Mouse (Mus musculus) brain, embryonic 14.5 days (tissue): ENCODE measurements around the gene Ackr1. TPM values are rescaled to one million over a fixed set of nuclear protein-coding genes. Genes with fewer than 3 reads are reported as not detected.
A peak's percentile ranks its signal among the peaks of the same experiment; 100 is the strongest.

ENCODE experiments used
- DNase-seq: peaks from one replicate; pipeline ENCODE4 v3.0.0-alpha.2; 2011; ENCODE audit warnings: low read depth
- CTCF ChIP-seq: fragments of 200-500 bp; IDR thresholded peaks from 2 replicates; pipeline ENCODE4 v1.5.1; 2012; ENCODE audit warnings: inconsistent platforms, mild to moderate bottlenecking, moderate library complexity, borderline replicate concordance; ENCODE audit not compliant: insufficient read depth, insufficient read length; ENCODE audit errors: extremely low read depth
- POLR2A ChIP-seq: fragments of 200-500 bp; IDR thresholded peaks from 2 replicates; pipeline ENCODE4 v1.6.1; 2012; ENCODE audit warnings: mild to moderate bottlenecking, inconsistent platforms, borderline replicate concordance; ENCODE audit not compliant: poor library complexity, insufficient read depth, insufficient read length, severe bottlenecking; ENCODE audit errors: extremely low read depth
- polyA plus RNA-seq: library from polyadenylated mRNA; depleted of rRNA; stranded (reverse); fragments of >200 nt; gene quantifications from 2 replicates; pipeline ENCODE4 v1.2.3, GENCODE M21; 2012

Gene Ackr1
- polyA plus RNA-seq, 1 experiment: 106 TPM

DNA sequence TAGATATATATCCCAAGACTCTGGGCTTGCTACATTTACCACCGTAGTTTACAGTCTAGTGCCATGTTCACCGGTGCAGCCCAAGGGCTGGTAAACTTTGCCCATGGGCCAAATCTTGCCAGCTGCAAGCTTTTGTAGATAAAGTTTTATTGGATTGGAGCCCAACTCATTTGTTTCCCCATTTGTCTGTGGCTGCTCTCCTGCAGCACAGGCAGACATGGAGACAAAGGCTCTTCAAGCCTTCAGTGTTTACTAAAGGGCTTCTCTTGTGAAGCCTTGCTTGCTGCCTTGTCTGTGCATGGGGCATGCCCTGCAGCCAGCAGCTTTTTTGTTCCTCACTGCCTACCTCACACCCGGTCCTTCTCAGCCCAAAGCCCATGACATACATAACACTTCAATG lies 10.4 kb upstream of the Ackr1 start:
- peak; percentile 76 for DNase-seq
- no peak for TF ChIP-seq CTCF
- no peak for TF ChIP-seq POLR2A

DNA sequence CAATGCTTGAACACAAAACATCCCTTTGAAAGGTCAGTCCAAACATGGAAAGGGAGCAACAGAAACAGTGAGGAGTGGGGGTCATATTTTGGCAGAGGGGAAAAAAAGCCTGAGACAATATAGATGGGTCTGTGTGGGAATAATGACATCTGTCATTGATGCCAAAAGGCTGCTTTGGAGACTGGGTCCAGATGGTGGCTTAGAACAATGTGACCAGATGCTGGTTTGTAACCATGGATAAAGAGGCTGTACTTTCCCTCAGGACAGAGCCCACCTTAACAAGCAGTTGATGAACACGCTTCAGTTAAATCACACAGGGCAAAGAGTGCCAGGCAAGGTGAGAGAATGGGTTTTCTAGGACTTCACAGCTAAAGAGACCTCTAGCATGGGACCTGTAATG lies 8.9 kb upstream of the Ackr1 start:
- peak; percentile 72 for DNase-seq
- TF ChIP-seq POLR2A (no peak), CTCF (no peak)

DNA sequence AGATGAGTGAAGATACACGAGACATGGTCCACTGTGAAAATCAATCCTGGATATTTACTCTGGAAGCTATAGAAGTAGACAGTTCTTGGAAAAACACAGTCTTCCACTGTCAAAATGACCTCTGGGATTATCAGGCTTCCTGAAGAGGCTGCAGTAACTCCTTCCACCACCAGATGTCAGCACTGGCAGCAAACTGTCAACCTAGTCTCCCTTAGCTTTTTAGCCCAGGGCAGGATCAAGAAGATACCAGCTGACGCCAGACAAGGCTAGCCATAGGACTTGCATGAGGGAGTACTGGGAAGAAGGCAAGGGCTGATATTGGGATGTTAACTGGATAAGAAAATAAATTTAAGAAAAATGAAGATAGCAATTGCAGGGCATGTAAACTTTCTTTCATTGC lies 6.0 kb upstream of the Ackr1 start:
- peak; percentile 86 for DNase-seq
- TF ChIP-seq CTCF (peak; percentile 88; the same call in 1 of the 2 replicates), POLR2A (no peak)

GRCm38 (mm10) chr1:173337008-173337407 lies 3.5 kb upstream of the Ackr1 start:
- no peak for TF ChIP-seq POLR2A
- TF ChIP-seq CTCF: no peak
- DNase-seq: no peak

DNA sequence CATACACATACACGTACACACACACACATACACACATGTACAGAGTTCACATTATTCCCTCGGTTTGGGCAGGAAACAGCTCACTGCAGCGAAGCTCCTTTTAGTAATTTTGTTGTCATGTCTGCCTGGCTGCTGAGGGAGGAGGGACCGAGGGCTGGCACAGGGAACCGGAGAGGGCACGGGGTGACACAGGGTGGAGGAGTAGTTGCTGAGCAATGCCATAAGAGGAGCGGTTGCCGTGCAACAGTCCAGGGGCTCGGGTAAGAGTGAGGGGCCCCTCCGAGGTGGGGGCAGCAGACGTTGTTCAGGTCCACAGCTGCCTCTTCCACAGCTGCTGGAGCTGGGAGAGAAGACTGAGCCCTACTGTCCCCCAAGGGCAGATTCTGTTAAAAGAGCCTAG lies 2.4 kb upstream of the Ackr1 start:
- no peak for DNase-seq
- no peak for TF ChIP-seq POLR2A
- no peak for TF ChIP-seq CTCF

DNA sequence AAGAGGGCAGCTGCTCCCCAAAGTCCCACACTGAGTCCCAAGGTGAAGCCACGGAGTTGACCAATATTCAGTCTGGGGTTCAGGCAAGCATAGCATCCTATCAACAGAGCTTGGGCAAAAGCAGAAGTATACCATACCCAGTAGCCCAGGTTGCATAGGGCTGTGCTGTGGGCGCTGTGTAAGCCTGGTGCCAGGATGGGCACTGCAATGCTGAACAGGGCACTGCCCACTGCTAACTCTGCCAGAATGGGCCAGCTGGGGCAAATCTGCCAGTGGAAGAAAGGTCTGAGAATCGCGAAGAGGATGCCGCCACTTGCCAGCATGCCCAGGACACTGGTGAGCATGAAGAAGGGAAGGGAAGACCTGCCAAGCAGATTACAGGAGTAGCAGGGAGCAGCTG lies 1.1 kb downstream of the Ackr1 start:
- TF ChIP-seq POLR2A (no peak), CTCF (no peak)
- no peak for DNase-seq

- peak; percentile 70 for DNase-seq
- TF ChIP-seq POLR2A (no peak), CTCF (no peak)
These were observed 3.8 kb downstream of the Ackr1 start for GRCm38 (mm10) chr1:173329743-173330142.

DNA sequence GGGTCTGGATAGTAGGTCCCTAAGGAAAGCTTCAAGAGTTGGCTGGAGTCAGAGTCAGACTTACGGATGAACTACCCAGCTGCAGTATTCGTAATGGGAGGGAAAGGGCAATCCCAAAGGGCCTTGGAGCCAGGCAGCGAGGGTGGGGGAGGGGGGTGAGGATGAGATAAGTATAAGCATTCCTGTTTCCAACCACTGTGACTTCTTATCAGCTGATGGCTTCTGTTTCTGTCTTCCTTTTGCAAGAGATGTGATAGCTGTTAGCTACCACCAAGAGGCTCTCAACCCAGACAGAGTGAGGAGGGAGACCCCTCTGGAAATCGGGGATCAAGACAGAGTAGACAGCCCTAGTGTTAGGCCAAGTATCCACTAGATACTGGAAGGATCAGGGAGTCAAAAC lies 4.4 kb downstream of the Ackr1 start:
- TF ChIP-seq POLR2A (no peak), CTCF (no peak)

DNA sequence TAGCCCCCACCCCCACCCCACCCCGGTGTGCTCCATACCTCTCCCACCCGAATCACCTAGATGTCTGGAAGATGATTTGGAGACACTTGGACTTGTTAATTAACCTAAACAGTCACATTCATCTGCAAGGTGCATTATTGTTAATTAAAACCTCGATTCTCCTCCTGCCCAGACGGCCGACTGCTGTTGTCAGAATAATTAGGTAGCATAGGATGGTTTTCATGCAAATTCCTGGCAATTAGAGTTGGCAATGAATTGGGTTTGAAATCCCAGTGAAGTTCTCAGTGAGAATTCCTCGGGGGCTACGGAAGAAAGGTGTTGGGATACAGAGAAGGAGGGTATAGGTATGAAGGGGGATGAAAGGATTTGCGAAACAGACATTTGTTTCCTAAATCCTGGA lies 5.1 kb downstream of the Ackr1 start:
- TF ChIP-seq CTCF (no peak), POLR2A (no peak)
- peak; percentile 83 for DNase-seq

More for the DNA sequence above, 4.4 kb downstream of the Ackr1 start:
- DNase-seq: no peak

GRCm38 (mm10) chr1:173326552-173326951 lies 7.0 kb downstream of the Ackr1 start:
- DNase-seq: no peak

DNA sequence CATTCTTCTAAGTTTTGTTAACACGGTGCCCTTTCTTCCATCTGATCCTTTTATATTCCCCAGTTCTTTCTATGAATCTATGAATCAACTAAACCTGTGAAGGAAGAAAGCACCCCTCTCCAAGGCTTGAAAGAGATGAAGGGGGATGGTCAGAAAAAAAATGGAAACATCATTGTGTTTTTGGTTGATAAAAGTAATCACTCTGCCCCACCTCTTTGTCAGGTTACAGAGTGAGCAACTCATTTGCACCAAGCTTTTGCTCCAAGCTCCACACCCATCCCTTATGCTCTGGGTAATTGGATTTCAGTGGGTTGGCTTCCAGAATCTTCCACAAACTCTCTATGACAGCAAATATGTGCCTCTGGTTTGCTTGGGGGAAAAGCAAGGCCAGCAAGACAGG lies 8.2 kb downstream of the Ackr1 start:
- no peak for TF ChIP-seq POLR2A
- TF ChIP-seq CTCF: no peak
- no peak for DNase-seq

More at GRCm38 (mm10) chr1:173326552-173326951, 7.0 kb downstream of the Ackr1 start:
- TF ChIP-seq POLR2A (no peak), CTCF (no peak)

- DNase-seq: peak; percentile 58
- no peak for TF ChIP-seq CTCF
- TF ChIP-seq POLR2A: no peak
These were observed 8.6 kb downstream of the Ackr1 start for GRCm38 (mm10) chr1:173324961-173325360.

DNA sequence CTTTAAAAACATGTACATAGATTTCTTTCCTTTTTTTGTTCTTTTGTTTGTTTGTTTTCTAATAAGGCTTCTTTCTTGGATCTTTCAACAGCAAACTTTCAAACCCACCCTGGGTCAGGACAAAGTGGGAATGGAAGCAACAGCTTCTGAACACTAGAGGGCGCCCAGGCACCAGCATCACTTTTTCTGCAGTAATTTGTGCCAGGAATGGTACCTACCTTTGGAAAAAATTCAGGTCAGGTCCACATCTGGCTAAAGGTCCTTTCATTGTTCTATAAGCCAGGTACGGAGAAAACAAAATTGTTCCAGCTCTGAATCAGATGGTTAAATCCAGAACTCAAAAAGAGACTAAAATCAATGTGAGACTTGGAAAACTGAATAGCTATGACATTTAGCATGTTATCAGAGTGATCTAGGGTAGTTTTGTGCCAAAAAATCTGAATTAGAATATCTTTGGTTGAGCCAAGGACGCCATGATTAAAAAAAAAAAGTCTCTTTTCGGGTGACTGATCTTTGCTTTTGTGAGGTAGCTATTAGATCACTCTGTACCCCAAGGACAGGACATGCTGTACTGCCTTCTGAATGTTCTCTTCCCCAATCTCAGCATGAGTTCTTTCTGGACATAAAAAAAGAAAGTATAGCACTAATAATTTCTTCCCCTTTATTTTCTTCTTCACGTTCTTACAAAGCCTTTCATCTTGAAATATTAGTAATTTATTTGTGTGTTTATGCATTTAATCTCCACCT lies 9.5 kb downstream of the Ackr1 start:
- DNase-seq: peak; percentile 60
- peak; percentile 80; the same call in 1 of the 2 replicates for TF ChIP-seq CTCF
- TF ChIP-seq POLR2A: no peak

DNA sequence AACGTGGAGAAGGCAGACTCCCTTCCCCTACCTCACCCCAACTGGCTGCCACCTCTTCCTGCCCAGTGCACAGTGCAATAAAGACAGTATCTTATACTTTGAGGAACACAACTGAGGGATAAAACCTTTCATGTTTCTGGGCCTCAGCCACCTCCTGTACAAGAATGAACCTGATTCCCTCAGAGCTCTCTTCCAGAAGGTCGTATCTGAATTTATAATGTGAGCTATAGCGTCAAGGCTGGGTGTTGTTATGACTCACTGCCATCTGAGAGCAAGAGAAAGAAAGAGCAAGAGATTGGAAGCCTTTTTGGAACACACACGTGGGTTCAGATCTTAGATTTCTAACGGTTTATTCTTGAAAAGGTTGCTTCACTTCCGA lies 11.3 kb downstream of the Ackr1 start:
- TF ChIP-seq POLR2A (no peak), CTCF (no peak)
- no peak for DNase-seq
